Mouse (Mus musculus): ENCODE measurements around the gene Olfr1467. TPM values are rescaled to one million over a fixed set of nuclear protein-coding genes. Genes with fewer than 3 reads are reported as not detected.

The Olfr1467 gene
- total RNA-seq (2012; rRNA removed) (not detected in 2 replicates), total RNA-seq (2014; rRNA removed) (not detected in 2 replicates), polyA plus RNA-seq (2012; ENCODE audit: insufficient read length, low read depth) (not detected in 2 replicates)

GRCm38 (mm10) chr19:13361936-13362335 is at the start of gene Olfr1467:
Gene Olfr1467 (plus strand): TSS chr19:13362236.
- H3K27me3 ChIP-seq (replicated peaks): no peaks in the 10 kb centered on the region
- H3K9me3 ChIP-seq (replicated peaks; ENCODE audit: low read length): peaks cover 1% of the 10 kb centered on the region
- no peaks in the 10 kb centered on the region for H3K4me1 ChIP-seq (ENCODE audit: control insufficient read depth in 1 of 2, insufficient read depth in 2 of 2)
- no peak within 1 kb of the TSS for H3K27ac ChIP-seq (ENCODE audit: insufficient read depth, low read depth)
- dilution Hi-C loops (cut with MboI; ENCODE audit: extremely low pct_ligation_motif_present, extremely low pct_unique_long_range_greater_than_20kb, low sequenced_read_pairs) (no loop called here), in situ Hi-C loops (cut with MboI; ENCODE audit: low pct_ligation_motif_present, low pct_unique_long_range_greater_than_20kb, low sequenced_read_pairs) (no loop called here)
- no peaks in the 10 kb centered on the region for H3K36me3 ChIP-seq (replicated peaks in 1 of 2; ENCODE audit: control insufficient read depth in 1 of 2, insufficient read depth in 1 of 2, low read length in 1 of 2)
- H3K79me2 ChIP-seq (replicated peaks; ENCODE audit: control insufficient read depth, extremely low read depth, insufficient read depth, poor library complexity, severe bottlenecking): no peaks in the 10 kb centered on the region
- H3K4me3 ChIP-seq (replicated peaks in 1 of 3; ENCODE audit: low read depth in 2 of 3, low read length in 2 of 3, poor library complexity in 1 of 3): no peak within 1 kb of the TSS
- DNase-seq (ENCODE audit: extremely low read depth): no peak
- no peak within 1 kb of the TSS for H3K4me2 ChIP-seq (ENCODE audit: insufficient read depth, low read depth, poor library complexity, severe bottlenecking)
- TF ChIP-seq ETS1 (conservative IDR thresholded peaks at IDR 0.05; ENCODE audit: low read depth, low read length) (no peak), UBTF (IDR thresholded peaks at IDR 0.05; ENCODE audit: low read depth, low read length) (no peak), TBP (conservative IDR thresholded peaks at IDR 0.05; ENCODE audit: low read depth, low read length) (no peak), MYC (IDR thresholded peaks at IDR 0.05; ENCODE audit: low read depth, low read length) (no peak), MXI1 (IDR thresholded peaks at IDR 0.05; ENCODE audit: low read depth, low read length) (no peak), IRF4 (IDR thresholded peaks at IDR 0.05; ENCODE audit: low read depth, low read length) (no peak), MAFK (IDR thresholded peaks at IDR 0.05; ENCODE audit: insufficient replicate concordance, low read length) (no peak)
- H3K9ac ChIP-seq (ENCODE audit: insufficient read depth, low read depth): no peak within 1 kb of the TSS

- dilution Hi-C loops (cut with MboI; ENCODE audit: extremely low pct_ligation_motif_present, extremely low pct_unique_long_range_greater_than_20kb, low sequenced_read_pairs): no loop called here
- Histone ChIP-seq H3K27me3 (replicated peaks) (no peaks in the 10 kb centered on the region), H3K4me1 (ENCODE audit: control insufficient read depth in 1 of 2, insufficient read depth in 2 of 2) (no peaks in the 10 kb centered on the region), H3K27ac (ENCODE audit: insufficient read depth, low read depth) (no peak within 1 kb of the TSS), H3K79me2 (replicated peaks; ENCODE audit: control insufficient read depth, extremely low read depth, insufficient read depth, poor library complexity, severe bottlenecking) (no peaks in the 10 kb centered on the region), H3K4me2 (ENCODE audit: insufficient read depth, low read depth, poor library complexity, severe bottlenecking) (no peak within 1 kb of the TSS), H3K9me3 (replicated peaks; ENCODE audit: low read length) (no peaks in the 10 kb centered on the region), H3K4me3 (replicated peaks in 1 of 3; ENCODE audit: low read depth in 2 of 3, low read length in 2 of 3, poor library complexity in 1 of 3) (no peak within 1 kb of the TSS), H3K36me3 (replicated peaks in 1 of 2; ENCODE audit: control insufficient read depth in 1 of 2, insufficient read depth in 1 of 2, low read length in 1 of 2) (no peaks in the 10 kb centered on the region), H3K9ac (ENCODE audit: insufficient read depth, low read depth) (no peak within 1 kb of the TSS)
- in situ Hi-C loops (cut with MboI; ENCODE audit: low pct_ligation_motif_present, low pct_unique_long_range_greater_than_20kb, low sequenced_read_pairs): no loop called here
- no peak for TF ChIP-seq BHLHE40 (IDR thresholded peaks at IDR 0.05; ENCODE audit: low read depth, low read length)
- DNase-seq (ENCODE audit: extremely low read depth): no peak
Measured at GRCm38 (mm10) chr19:13315441-13315840, 46.6 kb upstream of the Olfr1467 start, which contains the start of gene Olfr1465. Gene Olfr1465 (minus strand): TSS chr19:13315541.

- dilution Hi-C loops (cut with MboI; ENCODE audit: extremely low pct_ligation_motif_present, extremely low pct_unique_long_range_greater_than_20kb, low sequenced_read_pairs): no loop called here
Measured at GRCm38 (mm10) chr19:13338562-13338961, 23.5 kb upstream of the Olfr1467 start, which contains the start of gene Olfr1466. Gene Olfr1466 (plus strand): TSS chr19:13338862.

More at GRCm38 (mm10) chr19:13338562-13338961, 23.5 kb upstream of the Olfr1467 start, which contains the start of gene Olfr1466:
- TF ChIP-seq PAX5 (IDR thresholded peaks at IDR 0.05; ENCODE audit: low read length): no peak
- no peak for TF ChIP-seq CTCF (conservative IDR thresholded peaks at IDR 0.05 in 1 of 2, IDR thresholded peaks at IDR 0.05 in 1 of 2; ENCODE audit: low read depth in 2 of 2, low read length in 2 of 2)
- TF ChIP-seq POLR2AphosphoS2 (IDR thresholded peaks at IDR 0.05; ENCODE audit: low read depth, low read length): no peak
- no peak for TF ChIP-seq ZKSCAN1 (IDR thresholded peaks at IDR 0.05; ENCODE audit: borderline replicate concordance, low read depth, low read length)
- TF ChIP-seq MAZ (IDR thresholded peaks at IDR 0.05; ENCODE audit: low read depth, low read length): no peak
- TF ChIP-seq CHD1 (IDR thresholded peaks at IDR 0.05; ENCODE audit: low read depth, low read length): no peak
- TF ChIP-seq ETS1 (conservative IDR thresholded peaks at IDR 0.05; ENCODE audit: low read depth, low read length): no peak
- no peak for TF ChIP-seq MXI1 (IDR thresholded peaks at IDR 0.05; ENCODE audit: low read depth, low read length)
- TF ChIP-seq ELF1 (IDR thresholded peaks at IDR 0.05; ENCODE audit: low read depth, low read length): no peak
- no peak for TF ChIP-seq RAD21 (IDR thresholded peaks at IDR 0.05; ENCODE audit: low read depth, low read length)
- TF ChIP-seq BHLHE40 (IDR thresholded peaks at IDR 0.05; ENCODE audit: low read depth, low read length): no peak
- TF ChIP-seq CHD2 (IDR thresholded peaks at IDR 0.05; ENCODE audit: low read length): no peak
- TF ChIP-seq MEF2A (IDR thresholded peaks at IDR 0.05; ENCODE audit: borderline replicate concordance, low read depth, low read length): no peak
- TF ChIP-seq EP300 (IDR thresholded peaks at IDR 0.05; ENCODE audit: low read length): no peak
- no peak for TF ChIP-seq MYC (IDR thresholded peaks at IDR 0.05; ENCODE audit: low read depth, low read length)
- no peaks in the 10 kb centered on the region for H3K27me3 ChIP-seq (replicated peaks)
- H3K4me1 ChIP-seq (ENCODE audit: control insufficient read depth in 1 of 2, insufficient read depth in 2 of 2): no peaks in the 10 kb centered on the region
- in situ Hi-C loops (cut with MboI; ENCODE audit: low pct_ligation_motif_present, low pct_unique_long_range_greater_than_20kb, low sequenced_read_pairs): no loop called here
- H3K4me2 ChIP-seq (ENCODE audit: insufficient read depth, low read depth, poor library complexity, severe bottlenecking): no peak within 1 kb of the TSS
- no peaks in the 10 kb centered on the region for H3K9me3 ChIP-seq (replicated peaks; ENCODE audit: low read length)
- H3K79me2 ChIP-seq (replicated peaks; ENCODE audit: control insufficient read depth, extremely low read depth, insufficient read depth, poor library complexity, severe bottlenecking): no peaks in the 10 kb centered on the region
- H3K9ac ChIP-seq (ENCODE audit: insufficient read depth, low read depth): no peak within 1 kb of the TSS
- no peaks in the 10 kb centered on the region for H3K36me3 ChIP-seq (replicated peaks in 1 of 2; ENCODE audit: control insufficient read depth in 1 of 2, insufficient read depth in 1 of 2, low read length in 1 of 2)
- DNase-seq (ENCODE audit: extremely low read depth): no peak
- H3K4me3 ChIP-seq (replicated peaks in 1 of 3; ENCODE audit: low read depth in 2 of 3, low read length in 2 of 3, poor library complexity in 1 of 3): no peak within 1 kb of the TSS
- H3K27ac ChIP-seq (ENCODE audit: insufficient read depth, low read depth): no peak within 1 kb of the TSS

All from CH12.LX (cell line).